Mouse (Mus musculus) midbrain, embryonic 11.5 days (tissue): Measurements from ENCODE around the gene Ptpra. TPM values are rescaled to one million over a fixed set of nuclear protein-coding genes. Genes with fewer than 3 reads are reported as not detected.
A peak's percentile ranks its signal among the peaks of the same experiment; 100 is the strongest.

Experiments
- ATAC-seq: fragments of 200-750 bp; cut with Nextera tagmentation; 2 replicates; pipeline ENCODE4 v1.8.0; 2017; ENCODE audit warnings: moderate TSS enrichment, moderate library complexity; ENCODE audit not compliant: low FRiP score
- DNase-seq: peaks from one replicate; pipeline ENCODE4 v3.0.0; 2015; ENCODE audit warnings: low spot score; ENCODE audit errors: missing footprints
- H3K27ac ChIP-seq: fragments of 300-500 bp; sonication (generic); 2 replicates; pipeline ENCODE4 v1.5.1; 2014; ENCODE audit warnings: low read depth, low read length
- H3K27me3 ChIP-seq: fragments of 300-500 bp; sonication (generic); 2 replicates; pipeline ENCODE4 v1.6.1; 2014; ENCODE audit warnings: mild to moderate bottlenecking, low read length, moderate library complexity, mixed read lengths; ENCODE audit not compliant: control insufficient read depth, insufficient read depth
- H3K36me3 ChIP-seq: fragments of 300-500 bp; sonication (generic); 2 replicates; pipeline ENCODE4 v1.6.1; 2014; ENCODE audit warnings: mild to moderate bottlenecking, low read length, moderate library complexity, mixed read lengths; ENCODE audit not compliant: control insufficient read depth, insufficient read depth
- H3K4me1 ChIP-seq: fragments of 300-500 bp; sonication (generic); 2 replicates; pipeline ENCODE4 v1.6.1; 2014; ENCODE audit warnings: low read length; ENCODE audit not compliant: control insufficient read depth, insufficient read depth
- H3K4me2 ChIP-seq: fragments of 300-500 bp; sonication (generic); 2 replicates; pipeline ENCODE4 v1.6.1; 2014; ENCODE audit warnings: mild to moderate bottlenecking, moderate library complexity
- H3K4me3 ChIP-seq: fragments of 300-500 bp; sonication (generic); 2 replicates; pipeline ENCODE4 v1.5.1; 2014; ENCODE audit warnings: low read depth, low read length
- H3K9ac ChIP-seq: fragments of 300-500 bp; sonication (generic); 2 replicates; pipeline ENCODE4 v1.6.1; 2014; ENCODE audit warnings: low read length
- H3K9me3 ChIP-seq: fragments of 300-500 bp; sonication (generic); 2 replicates; pipeline ENCODE4 v1.6.1; 2016; ENCODE audit warnings: low read length; ENCODE audit not compliant: control insufficient read depth
- WGBS: fragments of 180-500 bp; shearing (Covaris S2); extraction: QIAGEN DNeasy Blood & Tissue Kit; methylation state at CpG from one replicate; pipeline ENCODE4 v1.1.7; 2014; 5-methylcytosine and 5-hydroxymethylcytosine counted together
- polyA plus RNA-seq: library from polyadenylated mRNA; unstranded; fragments of >200 nt; fragmentation: Nextera tagmentation; extraction: Ambion mirVana; gene quantifications from 2 replicates; pipeline ENCODE4 v1.2.1, GENCODE M21; 2014

The Ptpra gene
- polyA plus RNA-seq, 1 experiment from 2014 or later: 111 TPM

- WGBS: 95% methylated on average over 26 of the region's 26 CpGs
- no peaks in the 10 kb centered on the region; the same call in 1 of the 2 replicates for H3K36me3 ChIP-seq
- ATAC-seq: no peak
Observed at GRCm38 (mm10) chr2:130421781-130422620, 28.1 kb upstream of the Ptpra start.

GRCm38 (mm10) chr2:130423397-130424125 is 26.5 kb upstream of the Ptpra start:
- peak overlapping the region; percentile 58 for H3K27ac ChIP-seq
- ATAC-seq (peak; percentile 76), DNase-seq (peak; percentile 87)
- no peaks in the 10 kb centered on the region for H3K9me3 ChIP-seq
- peaks cover 12% of the 10 kb centered on the region for H3K4me1 ChIP-seq
- H3K36me3 ChIP-seq: no peaks in the 10 kb centered on the region; the same call in 1 of the 2 replicates
- H3K4me3 ChIP-seq: peak overlapping the region; percentile 60
- H3K27me3 ChIP-seq: no peaks in the 10 kb centered on the region
- WGBS: 16% methylated on average over 49 of the region's 49 CpGs
- peak overlapping the region; percentile 76 for H3K9ac ChIP-seq
- H3K4me2 ChIP-seq: peak overlapping the region; percentile 83

More at GRCm38 (mm10) chr2:130421781-130422620, 28.1 kb upstream of the Ptpra start:
- H3K9ac ChIP-seq: no peak overlapping the region
- no peak overlapping the region for H3K4me3 ChIP-seq
- no peak overlapping the region for H3K4me2 ChIP-seq
- H3K9me3 ChIP-seq: no peaks in the 10 kb centered on the region
- peaks cover 12% of the 10 kb centered on the region for H3K4me1 ChIP-seq
- H3K27ac ChIP-seq: no peak overlapping the region
- no peaks in the 10 kb centered on the region for H3K27me3 ChIP-seq
- DNase-seq: no peak

GRCm38 (mm10) chr2:130424126-130424853 is 25.8 kb upstream of the Ptpra start, which contains the start of the genes Vps16 and Pced1a:
Vps16 (plus strand) TSS chr2:130424339.
Pced1a (minus strand) TSS chr2:130424701.
- H3K4me1 ChIP-seq: peaks cover 12% of the 10 kb centered on the region
- peak within 1 kb of the TSS; percentile 83 for H3K4me2 ChIP-seq
- no peaks in the 10 kb centered on the region; the same call in 1 of the 2 replicates for H3K36me3 ChIP-seq
- no peaks in the 10 kb centered on the region for H3K9me3 ChIP-seq
- under 1% methylated on average over 58 of the region's 58 CpGs for WGBS
- H3K9ac ChIP-seq: peak within 1 kb of the TSS; percentile 76
- DNase-seq: peak; percentile 100
- H3K27ac ChIP-seq: peak within 1 kb of the TSS; percentile 58
- no peaks in the 10 kb centered on the region for H3K27me3 ChIP-seq
- peak within 1 kb of the TSS; percentile 60 for H3K4me3 ChIP-seq
- ATAC-seq: peak; percentile 96

GRCm38 (mm10) chr2:130425112-130425511 is 25.0 kb upstream of the Ptpra start:
- ATAC-seq (no peak), DNase-seq (peak; percentile 86)
- H3K9ac ChIP-seq: peak overlapping the region; percentile 76
- H3K4me3 ChIP-seq: peak overlapping the region; percentile 60
- WGBS: 61% methylated on average over 5 of the region's 5 CpGs
- peak overlapping the region; percentile 83 for H3K4me2 ChIP-seq
- H3K27ac ChIP-seq: no peak overlapping the region
- H3K4me1 ChIP-seq: peaks cover 12% of the 10 kb centered on the region
- no peaks in the 10 kb centered on the region; the same call in 1 of the 2 replicates for H3K36me3 ChIP-seq
- H3K27me3 ChIP-seq: no peaks in the 10 kb centered on the region
- H3K9me3 ChIP-seq: no peaks in the 10 kb centered on the region

- peaks cover 6% of the 10 kb centered on the region for H3K4me1 ChIP-seq
- 80% methylated on average over 2 of the region's 2 CpGs for WGBS
- DNase-seq (no peak), ATAC-seq (no peak)
- H3K36me3 ChIP-seq: no peaks in the 10 kb centered on the region
- H3K4me3 ChIP-seq: no peak overlapping the region
- no peak overlapping the region for H3K9ac ChIP-seq
- H3K9me3 ChIP-seq: no peaks in the 10 kb centered on the region
- no peak overlapping the region for H3K27ac ChIP-seq
- H3K27me3 ChIP-seq: no peaks in the 10 kb centered on the region
- no peak overlapping the region for H3K4me2 ChIP-seq
Observed at GRCm38 (mm10) chr2:130429851-130430250, 20.2 kb upstream of the Ptpra start.

GRCm38 (mm10) chr2:130430484-130430883 is 19.6 kb upstream of the Ptpra start:
- H3K4me3 ChIP-seq: no peak overlapping the region
- no peak for ATAC-seq
- no peak overlapping the region for H3K4me2 ChIP-seq
- DNase-seq: no peak
- H3K4me1 ChIP-seq: peaks cover under 1% of the 10 kb centered on the region; the same call in 1 of the 2 replicates
- H3K9me3 ChIP-seq: no peaks in the 10 kb centered on the region
- no peaks in the 10 kb centered on the region for H3K36me3 ChIP-seq
- no peak overlapping the region for H3K9ac ChIP-seq
- H3K27ac ChIP-seq: no peak overlapping the region
- H3K27me3 ChIP-seq: no peaks in the 10 kb centered on the region
- 86% methylated on average over 3 of the region's 3 CpGs for WGBS

GRCm38 (mm10) chr2:130432157-130432556 is 17.9 kb upstream of the Ptpra start:
- H3K36me3 ChIP-seq: no peaks in the 10 kb centered on the region
- DNase-seq: no peak
- H3K9ac ChIP-seq: no peak overlapping the region

GRCm38 (mm10) chr2:130433152-130433551 is 16.9 kb upstream of the Ptpra start:
- DNase-seq (peak; percentile 91), ATAC-seq (0 out of 2 replicates have a peak, but pooled peaks have one; percentile 42)
- Histone ChIP-seq H3K4me1 (no peaks in the 10 kb centered on the region), H3K9me3 (no peaks in the 10 kb centered on the region), H3K27ac (no peak overlapping the region), H3K9ac (no peak overlapping the region), H3K4me2 (no peak overlapping the region), H3K36me3 (peaks cover 3% of the 10 kb centered on the region; the same call in 1 of the 2 replicates), H3K4me3 (no peak overlapping the region), H3K27me3 (no peaks in the 10 kb centered on the region)
- 33% methylated on average over 4 of the region's 4 CpGs for WGBS

More at GRCm38 (mm10) chr2:130432157-130432556, 17.9 kb upstream of the Ptpra start:
- H3K27ac ChIP-seq: no peak overlapping the region
- no peaks in the 10 kb centered on the region for H3K9me3 ChIP-seq
- ATAC-seq: no peak
- no peak overlapping the region for H3K4me2 ChIP-seq
- H3K4me3 ChIP-seq: no peak overlapping the region
- WGBS: 92% methylated on average over 3 of the region's 3 CpGs
- no peaks in the 10 kb centered on the region for H3K4me1 ChIP-seq
- no peaks in the 10 kb centered on the region for H3K27me3 ChIP-seq
